Mouse (Mus musculus) spleen, postnatal 10 days (tissue): ENCODE results near the gene Ncapd3.
A peak's percentile ranks its signal among the peaks of the same experiment; 100 is the strongest.

Experiments used
- DNase-seq, 2 experiments: peaks; one replicate each; pipeline ENCODE4 v3.0.0; 2021 to 2022; ENCODE audit warnings: low spot score in 2 of 2

The Ncapd3 gene

GRCm38 (mm10) chr9:27123947-27124346, 94.0 kb downstream of the Ncapd3 start:
- no peak for DNase-seq

GRCm38 (mm10) chr9:27125450-27125849, 95.5 kb downstream of the Ncapd3 start:
- no peak for DNase-seq

GRCm38 (mm10) chr9:27126543-27126942, 96.6 kb downstream of the Ncapd3 start:
- no peak for DNase-seq

GRCm38 (mm10) chr9:27128629-27129028, 98.7 kb downstream of the Ncapd3 start:
- DNase-seq, result no peak

- DNase-seq, result peak in 1 of 2 experiments; percentile 19
Observed at GRCm38 (mm10) chr9:27134410-27134809, 104.4 kb downstream of the Ncapd3 start.

GRCm38 (mm10) chr9:27135372-27135771, 105.4 kb downstream of the Ncapd3 start:
- no peak for DNase-seq

GRCm38 (mm10) chr9:27136651-27137050, 106.7 kb downstream of the Ncapd3 start:
- DNase-seq, result no peak

GRCm38 (mm10) chr9:27140432-27141065, 110.6 kb downstream of the Ncapd3 start:
- DNase-seq, result no peak

GRCm38 (mm10) chr9:27144271-27144840, 114.4 kb downstream of the Ncapd3 start:
- no peak for DNase-seq
